Mouse (Mus musculus) kidney, adult 2 months (tissue): ENCODE measurements around the gene Rapgef3.

ENCODE experiments used
- CTCF ChIP-seq: fragments of 200-500 bp; conservative IDR thresholded peaks from 2 replicates; pipeline ENCODE4 v1.5.1; 2011; ENCODE audit warnings: low read depth, mild to moderate bottlenecking, control low read depth, low read length, moderate library complexity, mixed read lengths; ENCODE audit not compliant: insufficient read depth, insufficient read length
- POLR2A ChIP-seq: fragments of 200-500 bp; IDR thresholded peaks from one replicate; pipeline ENCODE4 v1.6.1; 2011; ENCODE audit warnings: low read depth, low read length, control low read depth

DNA sequence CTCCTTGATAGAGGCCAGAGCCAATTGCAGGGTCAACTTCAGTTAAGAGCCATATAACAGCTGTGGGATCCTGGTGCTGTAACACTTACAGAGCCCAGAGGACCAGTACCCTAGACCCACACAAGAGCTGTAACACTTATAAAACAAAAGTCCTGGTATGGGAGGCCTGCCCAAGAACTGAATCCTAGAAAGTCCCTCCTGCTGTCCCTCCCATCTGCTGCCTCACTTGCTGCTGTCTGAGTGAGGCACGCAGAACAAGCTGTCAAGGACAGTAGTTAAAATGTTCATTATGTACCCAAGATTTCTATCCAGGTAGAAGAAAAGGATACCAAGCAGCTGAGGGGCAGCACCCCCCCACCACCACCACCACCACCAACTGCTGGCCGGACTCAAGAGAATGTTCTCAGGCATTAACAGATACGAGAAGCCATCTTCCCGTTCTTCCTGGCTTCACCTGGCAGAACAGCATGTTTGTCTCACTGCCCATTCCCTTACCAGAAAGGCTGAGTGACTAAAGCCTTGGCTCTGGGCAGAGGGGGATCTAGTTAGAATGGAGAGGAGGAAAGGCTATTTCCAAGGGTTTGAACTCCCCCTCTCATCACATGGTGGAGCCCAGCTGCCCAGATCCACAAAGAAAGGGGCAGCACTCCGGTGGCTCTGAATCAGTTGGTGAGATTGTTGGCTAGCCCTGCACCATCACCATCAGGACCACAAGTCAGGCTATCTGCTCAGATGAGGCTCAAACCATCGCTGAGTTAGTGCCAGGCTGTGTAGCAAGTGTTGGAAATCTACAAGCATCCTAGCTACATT lies 44.0 kb downstream of the Rapgef3 start:
- TF ChIP-seq CTCF (no peak), POLR2A (no peak)
